Mouse (Mus musculus) midbrain, postnatal 0 days (tissue): ENCODE results near the gene Ciao1. TPM values are rescaled to one million over a fixed set of nuclear protein-coding genes. Genes with fewer than 3 reads are reported as not detected.
A peak's percentile ranks its signal among the peaks of the same experiment; 100 is the strongest.
"Not testable (repeated sequence)": the region's sequence is repeated elsewhere in the genome, so short reads cannot be mapped to it uniquely, and the experiment has no call there.

Source experiments
- ATAC-seq: fragments of 200-750 bp; cut with Nextera tagmentation; 2 replicates; pipeline ENCODE4 v1.8.0; 2017; ENCODE audit warnings: moderate number of reproducible peaks, mild to moderate bottlenecking, moderate TSS enrichment, moderate library complexity; ENCODE audit not compliant: low FRiP score
- DNase-seq: peaks from one replicate; pipeline ENCODE4 v3.0.0-alpha.2; 2015; ENCODE audit warnings: low spot score
- H3K27ac ChIP-seq: fragments of 300-500 bp; sonication (generic); 2 replicates; pipeline ENCODE4 v1.5.1; 2014; ENCODE audit warnings: low read depth, mild to moderate bottlenecking, low read length, mixed read lengths
- H3K27me3 ChIP-seq: fragments of 300-500 bp; sonication (generic); 2 replicates; pipeline ENCODE4 v1.6.1; 2014; ENCODE audit warnings: low read length, control low read depth, mixed read lengths; ENCODE audit not compliant: insufficient read depth
- H3K36me3 ChIP-seq: fragments of 300-500 bp; sonication (generic); 2 replicates; pipeline ENCODE4 v1.6.1; 2014; ENCODE audit warnings: low read length, control low read depth, mixed read lengths; ENCODE audit not compliant: insufficient read depth
- H3K4me1 ChIP-seq: fragments of 300-500 bp; sonication (generic); 2 replicates; pipeline ENCODE4 v1.6.1; 2014; ENCODE audit warnings: mild to moderate bottlenecking, control low read depth, antibody characterized with exemption, low read length, mixed read lengths; ENCODE audit not compliant: insufficient read depth
- H3K4me2 ChIP-seq: fragments of 300-500 bp; sonication (generic); 2 replicates; pipeline ENCODE4 v1.6.1; 2014; ENCODE audit warnings: low read depth, mild to moderate bottlenecking, low read length, mixed read lengths; ENCODE audit not compliant: poor library complexity, severe bottlenecking
- H3K4me3 ChIP-seq: fragments of 300-500 bp; sonication (generic); 2 replicates; pipeline ENCODE4 v1.5.1; 2014; ENCODE audit warnings: low read depth, mild to moderate bottlenecking, low read length, moderate library complexity
- H3K9ac ChIP-seq: fragments of 300-500 bp; sonication (generic); replicated peaks from 2 replicates; pipeline ENCODE4 v1.6.1; 2014; ENCODE audit warnings: mild to moderate bottlenecking, low read length, moderate library complexity, mixed read lengths; ENCODE audit not compliant: poor library complexity, severe bottlenecking
- H3K9me3 ChIP-seq: fragments of 300-500 bp; sonication (generic); 2 replicates; pipeline ENCODE4 v1.6.1; 2016; ENCODE audit warnings: low read length, control low read depth
- CTCF ChIP-seq: IDR thresholded peaks from 2 replicates; pipeline ENCODE4 v1.5.1; 2016; ENCODE audit warnings: antibody characterized with exemption, mild to moderate bottlenecking
- WGBS: fragments of 180-500 bp; shearing (Covaris S2); extraction: QIAGEN DNeasy Blood & Tissue Kit; methylation state at CpG from one replicate; pipeline ENCODE4 v1.1.7; 2014; 5-methylcytosine and 5-hydroxymethylcytosine counted together
- polyA plus RNA-seq: library from polyadenylated mRNA; unstranded; fragments of >200 nt; fragmentation: Nextera tagmentation; extraction: Ambion mirVana; gene quantifications from 2 replicates; pipeline ENCODE4 v1.2.1, GENCODE M21; 2015
- total RNA-seq: library from RNA; depleted of rRNA; stranded (reverse); fragments of >200 nt; gene quantifications from 2 replicates; pipeline ENCODE4 v1.2.3, GENCODE M21; 2014

The Ciao1 gene
- total and polyA plus RNA-seq, 2 experiments from 2014 or later: 23.9 to 33.9 TPM

DNA sequence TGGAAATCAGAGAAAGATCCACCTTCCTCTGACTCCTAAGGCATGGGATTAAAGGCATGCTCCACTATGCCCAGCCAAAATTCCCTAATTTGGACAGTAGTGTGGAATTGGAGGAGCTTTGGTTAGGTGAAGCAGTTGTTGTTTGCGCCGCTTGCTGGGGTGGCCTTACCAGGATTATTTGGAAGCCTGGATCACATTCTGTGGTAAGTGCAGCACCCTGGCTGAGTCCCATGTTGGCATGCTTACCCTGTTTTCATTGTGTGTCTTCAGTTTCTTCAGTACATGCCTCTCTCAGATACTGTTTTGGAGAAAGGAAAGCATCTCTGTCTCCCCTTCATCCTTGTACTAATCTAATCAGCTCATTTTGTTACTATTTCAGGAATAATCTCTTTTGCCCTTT lies 27.0 kb upstream of the Ciao1 start:
- H3K36me3 ChIP-seq: no peaks in the 10 kb centered on the region
- H3K4me2 ChIP-seq: no peak overlapping the region
- H3K27ac ChIP-seq: no peak overlapping the region
- no peak overlapping the region for H3K4me3 ChIP-seq
- no peak for TF ChIP-seq CTCF
- H3K27me3 ChIP-seq: no peaks in the 10 kb centered on the region
- peaks cover 8% of the 10 kb centered on the region; the same call in 1 of the 2 replicates for H3K4me1 ChIP-seq
- ATAC-seq (no peak), DNase-seq (no peak)
- H3K9me3 ChIP-seq: no peaks in the 10 kb centered on the region
- 78% methylated on average over 2 of the region's 2 CpGs for WGBS
- H3K9ac ChIP-seq: no peak overlapping the region

DNA sequence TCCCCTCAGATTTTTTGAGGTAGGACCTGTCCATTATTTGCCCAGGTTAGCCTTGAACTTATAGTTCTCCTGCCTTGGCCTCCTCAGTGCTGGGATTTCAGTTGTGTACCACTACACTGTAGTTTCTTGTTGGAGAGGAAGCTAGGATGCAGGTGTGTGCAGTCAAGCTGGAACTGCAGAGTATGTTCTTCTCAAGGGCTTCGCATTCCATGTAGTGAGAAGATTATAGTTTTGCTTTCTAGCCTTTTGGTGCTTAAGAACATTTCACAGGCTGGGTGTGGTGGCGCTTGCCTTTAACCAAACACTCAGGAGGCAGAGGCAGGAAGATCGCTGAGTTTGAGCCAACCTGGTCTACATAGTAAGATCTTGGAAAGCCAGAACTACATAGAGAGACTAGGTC lies 25.2 kb upstream of the Ciao1 start:
- WGBS: 97% methylated on average over 3 of the region's 3 CpGs
- no peak for DNase-seq

DNA sequence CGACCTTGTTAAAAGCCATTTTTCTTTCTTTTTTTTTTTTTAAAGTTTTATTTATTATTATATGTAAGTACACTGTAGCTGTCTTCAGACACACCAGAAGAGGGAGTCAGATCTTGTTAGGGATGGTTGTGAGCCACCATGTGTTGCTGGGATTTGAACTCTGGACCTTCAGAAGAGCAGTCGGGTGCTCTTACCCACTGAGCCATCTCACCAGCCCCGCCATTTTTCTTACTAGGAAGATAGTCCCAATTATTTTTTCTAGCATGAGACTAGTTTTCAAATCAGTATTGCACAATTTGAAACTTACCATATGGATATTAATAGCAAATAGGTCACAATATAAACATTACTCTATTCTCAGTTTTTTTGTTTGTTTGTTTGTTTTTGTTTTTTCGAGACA lies 24.4 kb upstream of the Ciao1 start:
- H3K4me2 ChIP-seq, H3K27me3 ChIP-seq, DNase-seq, H3K36me3 ChIP-seq, H3K9me3 ChIP-seq, H3K4me3 ChIP-seq, H3K4me1 ChIP-seq, ATAC-seq, H3K9ac ChIP-seq, H3K27ac ChIP-seq: not testable (repeated sequence)
- 92% methylated on average over 4 of the region's 4 CpGs for WGBS

More for the DNA sequence above, 25.2 kb upstream of the Ciao1 start:
- Histone ChIP-seq H3K27me3 (no peaks in the 10 kb centered on the region), H3K4me1 (peaks cover 8% of the 10 kb centered on the region; the same call in 1 of the 2 replicates), H3K9ac (no peak overlapping the region), H3K9me3 (no peaks in the 10 kb centered on the region), H3K27ac (no peak overlapping the region), H3K36me3 (no peaks in the 10 kb centered on the region), H3K4me3 (no peak overlapping the region), H3K4me2 (no peak overlapping the region)
- no peak for ATAC-seq
- TF ChIP-seq CTCF: no peak

DNA sequence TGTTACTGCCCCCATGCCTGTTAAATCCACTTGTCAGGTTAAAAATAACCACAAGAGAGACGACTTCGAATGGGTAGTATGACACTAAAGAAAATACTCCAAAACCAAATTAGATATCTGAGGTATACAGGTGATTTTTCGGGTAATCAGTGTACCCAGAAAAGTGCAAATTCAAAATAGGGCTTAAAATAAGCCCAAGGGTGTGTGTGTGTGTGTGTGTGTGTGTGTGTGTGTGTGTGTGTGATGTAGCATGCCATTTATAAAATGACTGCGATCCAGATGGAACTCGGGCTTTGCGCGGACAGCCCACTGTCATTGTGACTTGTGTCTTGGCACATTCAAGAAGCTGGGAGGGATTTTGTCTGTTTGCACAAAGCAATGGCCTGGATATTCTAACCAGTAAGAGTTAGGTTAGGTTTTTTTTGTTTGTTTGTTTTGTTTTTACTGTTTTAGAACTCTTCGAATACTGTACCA lies 23.5 kb upstream of the Ciao1 start:
- no peaks in the 10 kb centered on the region for H3K36me3 ChIP-seq
- H3K4me1 ChIP-seq: peaks cover 8% of the 10 kb centered on the region; the same call in 1 of the 2 replicates
- ATAC-seq: no peak
- WGBS: 9% methylated on average over 8 of the region's 8 CpGs
- H3K9ac ChIP-seq: peak overlapping the region; percentile 94
- peak overlapping the region; percentile 95 for H3K27ac ChIP-seq
- peak overlapping the region; percentile 91 for H3K4me3 ChIP-seq
- H3K9me3 ChIP-seq: no peaks in the 10 kb centered on the region
- peak overlapping the region; percentile 78 for H3K4me2 ChIP-seq
- H3K27me3 ChIP-seq: no peaks in the 10 kb centered on the region
- DNase-seq: peak; percentile 63
- TF ChIP-seq CTCF: no peak

- Histone ChIP-seq H3K27ac (peak overlapping the region; percentile 95), H3K27me3 (no peaks in the 10 kb centered on the region), H3K9me3 (no peaks in the 10 kb centered on the region), H3K4me2 (peak overlapping the region; percentile 78), H3K4me1 (peaks cover 8% of the 10 kb centered on the region; the same call in 1 of the 2 replicates), H3K36me3 (no peaks in the 10 kb centered on the region), H3K4me3 (peak overlapping the region; percentile 91), H3K9ac (peak overlapping the region; percentile 94)
- DNase-seq (peak; percentile 89), ATAC-seq (peak; percentile 94)
- no peak for TF ChIP-seq CTCF
- WGBS: under 1% methylated on average over 58 of the region's 75 CpGs
Observed at GRCm38 (mm10) chr2:127270300-127271041, 22.9 kb upstream of the Ciao1 start.
